Mouse (Mus musculus) brain, embryonic 14.5 days (tissue): Measurements from ENCODE around the gene Gm17949. TPM values are rescaled to one million over a fixed set of nuclear protein-coding genes. Genes with fewer than 3 reads are reported as not detected.
A peak's percentile ranks its signal among the peaks of the same experiment; 100 is the strongest.

ENCODE experiments used
- DNase-seq: peaks from one replicate; pipeline ENCODE4 v3.0.0-alpha.2; 2011; ENCODE audit warnings: low read depth
- CTCF ChIP-seq: fragments of 200-500 bp; IDR thresholded peaks from 2 replicates; pipeline ENCODE4 v1.5.1; 2012; ENCODE audit warnings: inconsistent platforms, mild to moderate bottlenecking, moderate library complexity, borderline replicate concordance; ENCODE audit not compliant: insufficient read depth, insufficient read length; ENCODE audit errors: extremely low read depth
- POLR2A ChIP-seq: fragments of 200-500 bp; IDR thresholded peaks from 2 replicates; pipeline ENCODE4 v1.6.1; 2012; ENCODE audit warnings: mild to moderate bottlenecking, inconsistent platforms, borderline replicate concordance; ENCODE audit not compliant: poor library complexity, insufficient read depth, insufficient read length, severe bottlenecking; ENCODE audit errors: extremely low read depth
- polyA plus RNA-seq: library from polyadenylated mRNA; depleted of rRNA; stranded (reverse); fragments of >200 nt; gene quantifications from 2 replicates; pipeline ENCODE4 v1.2.3, GENCODE M21; 2012; rRNA removed

Gene Gm17949
- polyA plus RNA-seq, 1 experiment, result 0.08 TPM

DNA sequence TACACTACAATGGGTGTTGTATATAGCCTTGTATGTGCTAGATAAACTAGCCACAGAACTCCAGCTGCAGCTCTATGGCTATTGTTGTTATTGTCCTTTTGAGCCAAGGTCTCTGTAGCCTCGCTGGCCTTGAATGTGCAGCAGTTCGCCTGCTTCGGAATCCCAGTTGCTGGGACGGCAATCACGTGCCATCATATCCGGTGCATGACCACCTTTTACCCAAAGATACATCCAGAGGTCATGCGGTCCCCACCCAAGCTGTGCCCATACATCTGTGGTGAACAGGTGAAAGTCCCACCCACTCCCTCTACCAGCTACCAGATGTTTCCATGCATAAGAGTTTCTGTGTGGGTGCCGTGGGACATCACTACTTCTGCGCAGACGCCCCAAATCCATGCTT is 49.8 kb downstream of the Gm17949 start:
- no peak for TF ChIP-seq POLR2A
- TF ChIP-seq CTCF, result no peak
- no peak for DNase-seq

GRCm38 (mm10) chr17:57062011-57062521 is 50.8 kb downstream of the Gm17949 start:
- TF ChIP-seq CTCF, result no peak
- DNase-seq, result no peak

DNA sequence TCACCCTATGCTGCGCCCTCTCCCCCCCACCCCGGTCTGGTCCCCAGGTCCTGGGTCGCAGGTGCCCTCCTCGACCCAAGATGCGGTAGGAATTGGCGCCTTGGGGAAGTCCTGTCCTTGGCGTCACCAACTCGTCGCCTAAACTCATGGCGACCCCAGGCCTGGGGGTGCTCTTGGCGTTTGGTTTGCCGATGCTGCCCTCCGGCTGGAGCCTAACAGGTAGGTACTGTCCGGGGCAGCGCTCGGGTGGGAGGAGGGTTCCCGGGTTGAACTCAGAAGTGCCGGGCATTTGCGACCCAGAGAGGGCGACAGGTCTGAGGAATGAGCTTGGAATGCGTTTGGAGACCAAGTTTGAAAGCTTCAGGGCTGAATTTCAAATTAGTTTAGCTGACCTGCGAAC is 51.3 kb downstream of the Gm17949 start:
- no peak for DNase-seq
- TF ChIP-seq CTCF, result no peak
- TF ChIP-seq POLR2A, result no peak

GRCm38 (mm10) chr17:57063031-57063430 is 51.8 kb downstream of the Gm17949 start:
- TF ChIP-seq POLR2A, result no peak
- no peak for TF ChIP-seq CTCF
- no peak for DNase-seq

DNA sequence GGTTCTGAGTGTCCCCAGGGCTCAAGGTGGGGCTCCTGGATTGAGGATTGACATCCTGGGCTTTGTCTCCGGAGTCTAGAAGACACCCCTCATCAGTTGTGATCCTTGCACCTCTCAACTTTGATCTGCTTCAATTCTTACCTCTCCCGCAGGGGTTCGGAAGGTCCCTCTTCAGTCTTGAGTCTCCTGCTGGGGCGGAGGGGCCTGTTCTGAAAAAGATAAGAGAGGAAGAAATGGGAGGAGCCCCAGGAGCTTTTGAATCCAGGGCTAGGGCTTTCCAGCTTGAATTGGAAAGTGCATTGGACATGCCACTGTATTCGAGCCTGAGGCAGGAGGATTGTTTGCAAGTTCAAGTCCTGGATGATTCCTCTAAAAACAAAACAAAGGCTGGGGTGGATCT is 55.6 kb downstream of the Gm17949 start:
- no peak for TF ChIP-seq POLR2A
- no peak for TF ChIP-seq CTCF
- no peak for DNase-seq

GRCm38 (mm10) chr17:57070272-57070671 is 59.0 kb downstream of the Gm17949 start:
- TF ChIP-seq POLR2A (no peak), CTCF (no peak)
- DNase-seq, result no peak

DNA sequence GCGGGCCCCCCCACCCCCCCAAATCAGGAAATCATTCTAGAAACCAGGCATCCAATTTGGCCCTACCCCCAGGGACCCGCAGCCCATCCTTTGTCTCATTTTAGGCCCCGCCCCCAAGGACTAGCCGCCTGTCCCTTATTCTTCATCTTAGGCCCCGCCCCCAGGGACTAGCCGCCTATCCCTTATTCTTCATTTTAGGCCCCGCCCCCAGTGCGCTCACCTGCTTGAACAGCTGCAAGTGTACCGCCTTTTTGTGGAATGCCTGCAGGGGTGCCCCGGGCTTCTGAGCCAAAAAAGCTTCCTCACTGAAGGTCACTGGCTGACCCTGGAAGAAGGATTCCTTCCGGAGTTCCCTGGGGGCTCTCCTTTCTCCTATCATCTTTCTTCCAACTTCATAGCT is 59.4 kb downstream of the Gm17949 start:
- TF ChIP-seq CTCF (no peak), POLR2A (no peak)
- DNase-seq, result peak; percentile 75

Other genes with a start within 250 kb of the Gm17949 start
- gene Dus3l, start 246.7 kb upstream of the Gm17949 start, polyA plus RNA-seq, result 139 and 198 TPM in 2 replicates
- gene Prr22, start 241.2 kb upstream of the Gm17949 start, polyA plus RNA-seq, result 3.1 and 3.9 TPM in 2 replicates
- gene Rfx2, start 180.5 kb upstream of the Gm17949 start, polyA plus RNA-seq, result 7.8 and 11.1 TPM in 2 replicates
- gene Acsbg2, start 137.0 kb upstream of the Gm17949 start, polyA plus RNA-seq, result not detected in 2 replicates
- 0.03 and 0.07 TPM in 2 replicates for gene 1700061G19Rik, start 136.0 kb upstream of the Gm17949 start, polyA plus RNA-seq
- 149 and 153 TPM in 2 replicates for gene Mllt1, start 76.1 kb upstream of the Gm17949 start, polyA plus RNA-seq
- 0.18 TPM in 1 of 2 replicates, not detected in the other for gene Acer1, start 29.3 kb upstream of the Gm17949 start, polyA plus RNA-seq
- gene Clpp, start 21.2 kb upstream of the Gm17949 start, polyA plus RNA-seq, result 151 and 219 TPM in 2 replicates
- 30.2 and 40.4 TPM in 2 replicates for gene Alkbh7, start 14.1 kb upstream of the Gm17949 start, polyA plus RNA-seq
- gene Pspn, start 11.5 kb upstream of the Gm17949 start, polyA plus RNA-seq, result 0.28 and 0.33 TPM in 2 replicates
- gene Gtf2f1, start 181 bp upstream of the Gm17949 start, polyA plus RNA-seq, result 57.1 and 64.6 TPM in 2 replicates
- 112 and 116 TPM in 2 replicates for gene Khsrp, start 20.1 kb downstream of the Gm17949 start, polyA plus RNA-seq
- 0.12 and 0.16 TPM in 2 replicates for gene Slc25a41, start 30.2 kb downstream of the Gm17949 start, polyA plus RNA-seq
- 2.5 and 3.2 TPM in 2 replicates for gene Crb3, start 47.6 kb downstream of the Gm17949 start, polyA plus RNA-seq
- 71.2 and 111 TPM in 2 replicates for gene Slc25a23, start 48.4 kb downstream of the Gm17949 start, polyA plus RNA-seq
- 5.4 and 6.3 TPM in 2 replicates for gene Dennd1c, start 67.0 kb downstream of the Gm17949 start, polyA plus RNA-seq
- gene Tubb4a, start 76.3 kb downstream of the Gm17949 start, polyA plus RNA-seq, result 182 and 314 TPM in 2 replicates
- gene Tnfsf9, start 93.9 kb downstream of the Gm17949 start, polyA plus RNA-seq, result 7.1 and 8.8 TPM in 2 replicates
- gene Cd70, start 138.3 kb downstream of the Gm17949 start, polyA plus RNA-seq, result 0.55 and 0.82 TPM in 2 replicates
- 0.10 and 0.14 TPM in 2 replicates for gene Tnfsf14, start 182.7 kb downstream of the Gm17949 start, polyA plus RNA-seq
- 1.0 and 2.0 TPM in 2 replicates for gene C3, start 216.7 kb downstream of the Gm17949 start, polyA plus RNA-seq
- gene Gpr108, start 237.0 kb downstream of the Gm17949 start, polyA plus RNA-seq, result 18.3 and 20.8 TPM in 2 replicates
- 11.7 and 11.9 TPM in 2 replicates for gene Trip10, start 238.0 kb downstream of the Gm17949 start, polyA plus RNA-seq